Mouse (Mus musculus): Measurements from ENCODE around the gene Llcfc1.

Llcfc1 gene

GRCm38 (mm10) chr6:41684131-41684530 lies at the start of gene Llcfc1:
Gene Llcfc1, plus strand, starts transcription at chr6:41684431.
- no peak for DNase-seq (ENCODE audit: low spot score in 2 of 2)

- DNase-seq (ENCODE audit: low spot score in 2 of 2), result no peak
Observed at GRCm38 (mm10) chr6:41635211-41635610, 49.0 kb upstream of the Llcfc1 start.

- no peak for DNase-seq (ENCODE audit: low spot score in 2 of 2)
Observed at GRCm38 (mm10) chr6:41636178-41636577, 48.1 kb upstream of the Llcfc1 start, which contains the start of gene Trpv6. Gene Trpv6, minus strand, starts transcription at chr6:41636405.

GRCm38 (mm10) chr6:41637393-41637792 lies 46.8 kb upstream of the Llcfc1 start:
- no peak for DNase-seq (ENCODE audit: low spot score in 2 of 2)

GRCm38 (mm10) chr6:41637927-41638506 lies 46.2 kb upstream of the Llcfc1 start:
- DNase-seq (ENCODE audit: low spot score in 2 of 2), result no peak

- no peak for DNase-seq (ENCODE audit: low spot score in 2 of 2)
Observed at GRCm38 (mm10) chr6:41640449-41640848, 43.8 kb upstream of the Llcfc1 start.

- no peak for DNase-seq (ENCODE audit: low spot score in 2 of 2)
Observed at GRCm38 (mm10) chr6:41641173-41641866, 42.9 kb upstream of the Llcfc1 start.

DNA sequence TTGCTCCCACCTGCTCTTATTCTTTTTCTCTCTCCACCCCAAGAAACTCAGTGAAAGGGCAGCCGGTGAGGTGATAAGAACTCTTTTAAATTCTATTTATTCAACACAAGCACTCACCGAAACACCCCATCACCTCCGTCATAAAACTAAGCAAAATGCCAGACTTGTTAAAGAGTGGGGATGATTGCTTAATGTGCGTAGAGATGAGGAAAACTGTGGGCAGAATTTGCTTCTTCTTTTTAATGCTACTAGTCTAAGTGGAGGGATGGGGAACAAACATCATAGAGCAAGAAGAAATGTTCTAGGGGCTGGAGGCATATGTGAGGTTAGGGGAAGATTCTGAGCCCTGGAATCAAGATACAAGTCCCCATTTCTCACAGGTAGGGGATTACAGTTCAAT lies 41.5 kb upstream of the Llcfc1 start:
- DNase-seq (ENCODE audit: low spot score in 2 of 2), result no peak

DNA sequence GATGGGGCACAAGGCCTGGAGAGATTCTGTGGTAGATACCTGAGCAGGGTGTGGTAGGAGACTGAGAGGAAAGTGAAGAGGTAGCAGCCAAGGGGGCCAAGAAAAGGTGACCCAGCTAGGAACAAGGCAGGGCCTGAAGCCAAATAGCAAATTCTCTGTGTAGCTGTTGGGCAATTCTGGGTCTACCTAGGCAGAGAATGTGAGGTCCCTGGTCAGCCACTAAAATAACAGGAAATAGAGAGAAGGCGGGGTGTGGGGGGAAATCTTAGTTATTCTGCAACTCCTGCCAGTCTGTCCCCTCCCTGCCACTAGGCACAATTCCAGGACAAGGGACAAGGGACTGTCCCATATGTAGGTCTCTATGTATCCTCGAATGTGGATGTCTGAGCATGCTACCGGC lies 41.0 kb upstream of the Llcfc1 start:
- DNase-seq (ENCODE audit: low spot score in 2 of 2), result no peak

DNA sequence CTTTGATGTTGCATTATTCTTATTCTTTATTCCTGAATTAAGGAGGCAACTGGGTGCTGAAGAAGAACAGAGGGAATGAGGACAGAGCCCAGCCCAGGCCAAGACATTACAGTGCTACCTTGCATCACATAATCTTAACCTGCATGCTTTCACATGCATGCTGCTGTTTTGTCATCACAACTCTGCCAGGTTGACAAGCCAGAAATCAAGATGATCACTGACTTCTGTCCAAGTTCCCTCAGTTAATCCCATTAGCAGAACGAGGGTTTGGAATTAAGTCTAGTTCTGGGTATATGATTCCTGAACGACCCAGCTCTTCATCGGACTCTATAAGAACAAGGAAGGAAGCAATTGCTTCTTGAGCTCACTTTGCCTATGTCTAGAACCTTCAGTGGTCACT lies 38.0 kb upstream of the Llcfc1 start:
- DNase-seq (ENCODE audit: low spot score in 2 of 2), result no peak

DNA sequence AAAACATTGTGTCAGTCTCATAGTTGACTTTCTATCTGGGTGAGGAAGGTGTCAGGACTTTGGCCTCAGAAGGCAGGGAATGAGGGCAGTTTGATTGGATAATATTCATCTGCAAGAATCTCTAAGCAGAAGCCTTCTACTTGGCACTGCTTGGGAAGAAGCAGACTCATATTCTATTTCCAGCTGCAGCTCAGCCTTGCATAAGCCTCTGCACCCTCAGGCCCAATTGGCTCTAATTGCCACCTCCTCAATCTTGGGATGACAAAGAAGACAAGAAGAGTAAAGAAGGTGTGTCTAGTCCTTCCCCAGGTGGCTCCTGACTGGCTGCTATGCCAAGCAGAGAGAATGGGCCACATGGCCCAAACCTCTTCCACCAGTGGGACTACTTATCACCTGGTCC lies 37.6 kb upstream of the Llcfc1 start:
- no peak for DNase-seq (ENCODE audit: low spot score in 2 of 2)

GRCm38 (mm10) chr6:41653173-41653572 lies 31.1 kb upstream of the Llcfc1 start:
- no peak for DNase-seq (ENCODE audit: low spot score in 2 of 2)

- DNase-seq (ENCODE audit: low spot score in 2 of 2), result no peak
Observed at GRCm38 (mm10) chr6:41654648-41655047, 29.6 kb upstream of the Llcfc1 start.

GRCm38 (mm10) chr6:41658487-41658886 lies 25.7 kb upstream of the Llcfc1 start:
- DNase-seq (ENCODE audit: low spot score in 2 of 2), result no peak

DNA sequence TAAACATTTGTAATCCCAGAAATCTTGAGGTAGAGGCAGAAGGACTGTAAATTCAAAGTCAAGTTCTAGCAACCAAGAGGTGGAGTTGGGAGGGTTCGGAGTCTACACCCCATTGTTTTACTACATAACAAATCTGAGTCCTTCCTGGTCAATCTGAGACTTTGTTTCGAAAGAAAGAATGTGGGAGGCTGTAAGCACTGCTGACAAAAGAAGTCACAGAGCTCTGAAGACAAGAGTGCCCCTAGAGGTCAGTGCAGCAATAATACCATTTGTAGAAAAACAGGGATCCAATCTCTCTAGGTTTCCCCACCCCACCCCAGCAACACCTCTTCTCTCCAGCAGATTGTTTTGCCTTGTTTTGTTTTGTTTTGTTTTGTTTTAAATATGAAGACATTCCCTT lies 21.9 kb upstream of the Llcfc1 start:
- DNase-seq (ENCODE audit: low spot score in 2 of 2), result no peak

DNA sequence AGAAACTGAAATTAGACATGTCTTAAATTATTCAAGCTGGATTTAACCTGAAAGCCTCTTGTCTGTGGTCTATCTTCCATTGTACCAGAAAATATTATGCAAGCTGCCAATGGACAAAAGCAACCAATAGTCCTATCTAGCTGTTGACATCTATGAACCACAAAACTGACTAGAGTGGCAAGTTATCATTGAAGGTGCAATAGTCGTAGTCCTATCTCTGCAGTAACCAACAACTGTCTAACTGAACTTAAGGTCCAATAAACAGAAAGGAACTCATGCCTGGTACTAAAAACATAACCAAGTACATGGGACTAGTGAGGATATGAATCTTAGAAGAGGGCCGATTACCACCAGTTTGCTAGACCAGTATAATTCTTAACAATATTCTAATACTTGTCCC lies 7.7 kb upstream of the Llcfc1 start:
- no peak for DNase-seq (ENCODE audit: low spot score in 2 of 2)

- DNase-seq (ENCODE audit: low spot score in 2 of 2), result no peak
Observed at GRCm38 (mm10) chr6:41680669-41681068, 3.6 kb upstream of the Llcfc1 start, which contains the start of gene Trpv5. Gene Trpv5, minus strand, starts transcription at chr6:41680769.

- DNase-seq (ENCODE audit: low spot score in 2 of 2), result no peak
Observed at GRCm38 (mm10) chr6:41681656-41682055, 2.6 kb upstream of the Llcfc1 start.

DNA sequence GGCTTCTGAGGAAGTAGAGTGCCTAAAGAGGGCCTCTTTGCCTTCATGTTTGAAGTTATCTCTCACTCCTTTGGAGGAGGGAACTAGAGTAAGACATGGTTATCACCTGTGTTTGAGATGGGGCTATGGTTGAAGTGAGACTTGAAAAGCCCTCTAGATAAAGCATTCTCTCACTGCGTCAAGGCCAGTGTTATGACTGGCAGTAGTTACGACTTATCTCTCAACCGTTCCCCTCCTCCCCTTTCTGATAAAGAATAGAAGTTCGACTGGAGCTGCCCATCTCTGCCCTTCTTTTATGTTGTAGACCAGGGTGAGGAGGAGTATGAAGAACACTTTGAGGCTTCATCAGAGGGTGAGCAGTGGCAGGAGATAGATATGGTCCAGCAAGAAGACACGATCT lies 680 bp downstream of the Llcfc1 start:
- no peak for DNase-seq (ENCODE audit: low spot score in 2 of 2)

DNA sequence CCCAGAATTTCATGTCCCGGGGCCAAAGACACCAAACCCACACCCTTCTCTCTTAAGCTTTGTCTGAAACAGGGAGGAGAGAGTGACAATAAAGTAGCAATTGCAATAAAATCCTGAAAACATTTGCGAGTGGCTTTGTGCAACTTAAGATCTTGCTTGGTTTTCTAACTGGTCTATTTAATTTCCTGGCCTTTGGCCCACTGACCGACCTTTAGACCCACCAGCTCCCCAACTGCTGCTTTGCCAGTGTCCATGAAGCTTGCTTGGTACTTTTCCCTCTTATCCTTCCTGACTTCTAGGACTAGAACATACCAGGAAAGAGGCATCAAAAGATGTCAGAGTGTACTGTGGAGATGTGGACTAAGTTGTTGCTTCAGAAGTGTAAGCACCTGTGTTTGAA lies 1.4 kb downstream of the Llcfc1 start:
- DNase-seq (ENCODE audit: low spot score in 2 of 2), result no peak

DNA sequence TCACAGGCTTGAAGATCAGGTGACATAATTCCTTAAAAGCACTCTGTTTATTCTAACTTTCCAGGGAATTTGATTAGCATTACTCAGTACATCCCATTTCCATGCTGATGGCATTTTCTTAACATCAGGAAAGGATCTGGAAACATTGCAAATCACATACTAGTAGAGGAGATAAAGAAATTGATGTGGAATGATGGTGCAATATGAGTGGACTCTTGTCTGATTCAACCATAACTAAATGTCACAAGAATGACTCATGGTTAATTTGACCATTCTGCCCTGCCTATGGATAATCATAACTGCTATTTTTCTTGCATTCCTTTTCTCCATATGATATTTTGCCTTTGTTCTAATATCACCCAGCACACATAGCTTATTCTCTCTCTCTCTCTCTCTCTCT lies 8.0 kb downstream of the Llcfc1 start:
- no peak for DNase-seq (ENCODE audit: low spot score in 2 of 2)

- DNase-seq (ENCODE audit: low spot score in 2 of 2), result no peak
Observed at GRCm38 (mm10) chr6:41694407-41694806, 10.2 kb downstream of the Llcfc1 start.

DNA sequence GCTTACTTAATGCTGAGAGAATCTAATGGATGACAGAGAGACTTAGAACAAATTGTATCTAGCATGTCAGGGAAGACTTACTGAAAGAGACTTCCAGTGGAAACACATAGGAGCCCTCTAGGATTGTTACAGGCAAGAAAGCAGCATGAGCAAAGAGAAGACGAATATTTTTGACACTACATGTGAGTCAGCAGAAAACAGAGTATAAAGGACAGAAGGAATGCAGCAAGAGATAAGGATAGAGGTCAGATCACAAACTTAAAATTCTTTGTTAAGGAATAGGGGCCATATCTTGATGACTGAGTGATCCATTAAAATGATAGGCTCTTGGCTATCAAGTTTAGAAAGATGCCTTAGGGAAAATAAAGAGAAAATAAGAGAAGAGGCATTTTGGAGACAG lies 17.0 kb downstream of the Llcfc1 start:
- no peak for DNase-seq (ENCODE audit: low spot score in 2 of 2)

DNA sequence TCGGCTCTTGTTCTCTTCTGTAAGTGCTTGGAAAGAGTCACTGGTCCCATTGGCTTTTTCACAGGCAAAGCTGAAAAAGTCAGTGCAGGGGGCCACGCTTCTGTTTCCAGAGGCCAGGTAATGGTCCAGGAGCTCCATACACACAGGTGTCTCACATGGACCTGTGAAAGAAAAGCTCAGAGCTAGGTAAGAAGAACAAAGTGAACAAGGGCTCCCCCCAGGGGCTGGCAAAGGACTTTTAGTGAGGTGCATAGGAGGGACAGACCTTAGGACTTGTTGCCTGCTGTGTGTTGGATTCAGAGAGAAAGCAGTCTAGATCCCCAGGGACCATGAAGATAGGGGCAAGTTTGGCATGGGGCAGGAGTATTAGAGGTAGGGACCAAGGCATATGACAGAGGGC lies 18.7 kb downstream of the Llcfc1 start:
- no peak for DNase-seq (ENCODE audit: low spot score in 2 of 2)
